10 mouse cellular contexts compared by ENCODE assay signal in genomic region chr14:59643582-59643981, GRCm38 (mm10). TPM values are rescaled to one million over a fixed set of nuclear protein-coding genes. Genes with fewer than 3 reads are reported as not detected.
DNase-seq lines count a peak whose midpoint lies in the region; ATAC-seq and TF ChIP-seq lines count a peak whose summit lies in the region.
"Had no signal": no experiment of that assay in that cellular context is flagged by ENCODE, and none has a peak within 500 bp of the region (broad histone marks: within the 10 kb centered on the region; RNA-seq: fewer than 3 reads in every experiment).

No protein-coding gene starts in this region.

- no peak overlapping the region for H3K9ac ChIP-seq in kidney, postnatal 0 days (ENCODE audit: low read depth, low read length)
- H3K9ac ChIP-seq: heart, embryonic 15.5 days; midbrain, embryonic 12.5 days had no signal

- H3K36me3 ChIP-seq in kidney, postnatal 0 days (ENCODE audit: insufficient read depth, low read length) = no peaks in the 10 kb centered on the region
- H3K36me3 ChIP-seq: heart, embryonic 15.5 days; midbrain, embryonic 12.5 days had no signal

- no peaks in the 10 kb centered on the region for H3K9me3 ChIP-seq in kidney, postnatal 0 days (replicated peaks; ENCODE audit: low read length)
- H3K9me3 ChIP-seq: heart, embryonic 15.5 days; midbrain, embryonic 12.5 days had no signal

- no peaks in the 10 kb centered on the region for H3K27me3 ChIP-seq in kidney, postnatal 0 days (ENCODE audit: insufficient read depth, low read length)
- H3K27me3 ChIP-seq: heart, embryonic 15.5 days; midbrain, embryonic 12.5 days had no signal

- no peak overlapping the region for H3K27ac ChIP-seq in kidney, postnatal 0 days
- H3K27ac ChIP-seq: heart, embryonic 15.5 days; midbrain, embryonic 12.5 days had no signal

- H3K4me1 ChIP-seq in kidney, postnatal 0 days (replicated peaks; ENCODE audit: insufficient read depth, low read length) = 0 out of 2 replicates have a peak, but pooled peaks cover 6% of the 10 kb centered on the region

- no peak for TF ChIP-seq CTCF in kidney, postnatal 0 days (IDR thresholded peaks at IDR 0.05; ENCODE audit: low read depth)

- no peak overlapping the region for H3K4me2 ChIP-seq in kidney, postnatal 0 days (ENCODE audit: low read length)
- H3K4me2 ChIP-seq: heart, embryonic 15.5 days; midbrain, embryonic 12.5 days had no signal

- WGBS in kidney, postnatal 0 days = 17% methylated on average over 12 of the region's 12 CpGs

- DNase-seq in kidney, postnatal 0 days (ENCODE audit: low spot score) = peak; percentile 66
- no peak for DNase-seq in kidney, adult 8-10 months
- peak; percentile 12 to 31 for DNase-seq in CD8-positive naive resting alpha-beta T cell, adult 2 months (ENCODE audit: low read depth in 2 of 2, low spot score in 2 of 2)
- peak; percentile 39 for DNase-seq in heart, postnatal 4 days
- DNase-seq in thymus, postnatal 0 days (ENCODE audit: low spot score) = peak; percentile 48
- no peak for DNase-seq in layer of hippocampus, postnatal 14 days (ENCODE audit: low spot score in 2 of 2)
- no peak for DNase-seq in cerebellum, postnatal 4 days (ENCODE audit: low spot score in 2 of 2)
- DNase-seq in adrenal gland, postnatal 10 days = no peak

- no peak overlapping the region for H3K4me3 ChIP-seq in kidney, postnatal 0 days (replicated peaks; ENCODE audit: low read depth, low read length)
- H3K4me3 ChIP-seq: heart, embryonic 15.5 days; midbrain, embryonic 12.5 days had no signal

- no peak for ATAC-seq in kidney, postnatal 0 days (replicated peaks; ENCODE audit: low FRiP score, low read depth)

RNA-seq across cellular contexts. Expression of gene Shisa2, which starts 18.5 kb away (rescaled TPM):
- 11.8 and 15.9 TPM in 2 replicates for polyA plus RNA-seq in kidney, postnatal 0 days (2015; fragmentation: Nextera tagmentation; extraction: Ambion mirVana)
- 1 to 10 TPM; 2.4 TPM for total RNA-seq in heart, postnatal 4 days (2021)
- polyA plus RNA-seq in thymus, postnatal 0 days (2015; fragmentation: Nextera tagmentation; extraction: Ambion mirVana) = 23.7 and 24.9 TPM in 2 replicates
- total RNA-seq in layer of hippocampus, postnatal 14 days (2021) = 1 to 10 TPM; 3.1 to 5.1 TPM
- total RNA-seq in adrenal gland, postnatal 10 days (2021) = 10 to 100 TPM in 1 of 2 experiments, 1 to 10 TPM in 1; 4.3 to 11.7 TPM

RNA-seq across cellular contexts. Expression of gene Cdadc1, which starts 45.8 kb away (rescaled TPM):
- polyA plus RNA-seq in kidney, postnatal 0 days (2015; fragmentation: Nextera tagmentation; extraction: Ambion mirVana) = 37.5 and 41.2 TPM in 2 replicates
- total RNA-seq in heart, postnatal 4 days (2021) = 10 to 100 TPM; 28.8 to 30.0 TPM
- 39.7 and 40.3 TPM in 2 replicates for polyA plus RNA-seq in thymus, postnatal 0 days (2015; fragmentation: Nextera tagmentation; extraction: Ambion mirVana)
- 10 to 100 TPM; 51.1 to 60.0 TPM for total RNA-seq in layer of hippocampus, postnatal 14 days (2021)
- total RNA-seq in adrenal gland, postnatal 10 days (2021) = 10 to 100 TPM; 59.4 to 61.1 TPM

Comparison
In these comparisons a context has a peak if more than half of its experiments do, and no peak if none do; other contexts are left out.
1. DNase-seq: peak in kidney, postnatal 0 days (single experiment), CD8-positive naive resting alpha-beta T cell, adult 2 months (2 of 2), heart, postnatal 4 days (single experiment) and thymus, postnatal 0 days (single experiment); none in kidney, adult 8-10 months (0 of 2), layer of hippocampus, postnatal 14 days (0 of 2), cerebellum, postnatal 4 days (0 of 2) and adrenal gland, postnatal 10 days (single experiment).